Mouse (Mus musculus) C2C12 (cell line): ENCODE results near the gene Rd3l. TPM values are rescaled to one million over a fixed set of nuclear protein-coding genes. Genes with fewer than 3 reads are reported as not detected.

Experiments used
- H3K27me3 ChIP-seq: one replicate; pipeline ENCODE4 v1.6.1; 2011; ENCODE audit not compliant: control insufficient read depth, insufficient read depth, insufficient read length
- H3K36me3 ChIP-seq: one replicate; pipeline ENCODE4 v1.6.1; 2011; ENCODE audit not compliant: control insufficient read depth, insufficient read depth
- H3K4me3 ChIP-seq: one replicate; pipeline ENCODE4 v1.5.1; 2011; ENCODE audit warnings: mild to moderate bottlenecking, control low read depth; ENCODE audit not compliant: poor library complexity, insufficient read depth, severe bottlenecking
- H3K79me2 ChIP-seq: one replicate; pipeline ENCODE4 v1.6.1; 2011; ENCODE audit not compliant: control insufficient read depth, insufficient read depth
- H3K79me3 ChIP-seq: one replicate; pipeline ENCODE4 v1.6.1; 2011; ENCODE audit warnings: low read depth, control low read depth
- H3ac ChIP-seq: one replicate; pipeline ENCODE3; 2011; ENCODE audit warnings: low read depth; ENCODE audit not compliant: control insufficient read depth, insufficient read length
- CEBPB ChIP-seq: IDR thresholded peaks from one replicate; pipeline ENCODE4 v1.6.1; 2011; ENCODE audit warnings: low read depth, mild to moderate bottlenecking, control low read depth, moderate library complexity
- CTCF ChIP-seq: IDR thresholded peaks from one replicate; pipeline ENCODE4 v1.5.1; 2011; ENCODE audit not compliant: control insufficient read depth, insufficient read depth, insufficient read length
- FOSL1 ChIP-seq: IDR thresholded peaks from one replicate; pipeline ENCODE4 v1.8.0; 2011; ENCODE audit warnings: mild to moderate bottlenecking, low read length; ENCODE audit not compliant: poor library complexity, insufficient read depth, severe bottlenecking
- MAX ChIP-seq: IDR thresholded peaks from one replicate; pipeline ENCODE4 v1.6.1; 2011; ENCODE audit warnings: mild to moderate bottlenecking, control low read depth
- MYOD1 ChIP-seq: IDR thresholded peaks from one replicate; pipeline ENCODE4 v1.6.1; 2011; ENCODE audit warnings: low read depth; ENCODE audit not compliant: control insufficient read depth, insufficient read length
- MYOG ChIP-seq: IDR thresholded peaks from one replicate; pipeline ENCODE4 v1.6.1; 2011; ENCODE audit not compliant: control insufficient read depth, insufficient read length; ENCODE audit errors: extremely low read depth
- USF1 ChIP-seq: IDR thresholded peaks from one replicate; pipeline ENCODE4 v1.6.1; 2011; ENCODE audit warnings: low read depth, mild to moderate bottlenecking, control low read depth, moderate library complexity
- polyA plus RNA-seq: library from polyadenylated mRNA; unstranded; fragments of >200 nt; fragmentation: generic; extraction: Trizol; gene quantifications from one replicate; pipeline ENCODE4 v1.2.1, GENCODE M21; 2012; ENCODE audit warnings: missing spikeins

Gene Rd3l
- polyA plus RNA-seq, 1 experiment = not detected

DNA sequence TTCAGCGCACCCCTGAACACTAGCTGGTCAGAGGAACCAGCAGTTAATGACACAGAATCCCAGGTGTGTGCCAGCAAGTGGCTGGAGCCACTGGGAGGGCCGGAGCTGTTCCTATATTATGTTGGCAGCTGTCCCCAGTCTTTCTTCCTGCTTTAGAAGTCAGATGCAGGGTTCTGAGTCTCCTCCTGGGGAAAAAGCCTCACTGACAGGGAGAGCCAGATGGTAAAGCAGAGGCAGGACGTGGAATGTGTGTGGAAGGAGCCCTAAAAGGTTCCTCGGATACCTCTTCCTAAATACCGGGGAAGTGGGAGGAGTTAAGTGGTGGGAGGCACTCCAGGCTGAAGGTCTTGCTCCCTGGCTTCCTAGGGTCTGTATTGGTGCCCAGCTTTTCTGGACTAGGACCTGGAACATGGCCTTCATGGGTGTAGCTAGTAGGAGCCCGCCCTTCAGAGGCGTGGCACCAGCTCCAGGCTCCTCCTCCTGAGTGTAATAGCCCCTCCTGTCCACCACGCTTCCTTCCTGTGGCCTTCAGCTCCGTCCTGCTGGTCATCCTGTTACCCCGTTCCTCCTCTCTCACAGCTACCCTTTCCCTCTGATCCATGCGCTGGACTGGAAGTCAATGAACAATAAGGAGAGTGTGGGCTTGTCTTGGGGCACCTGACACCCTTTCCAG is 47.9 kb downstream of the Rd3l start:
- Histone ChIP-seq H3K27me3 (no peaks in the 10 kb centered on the region), H3K79me2 (no peaks in the 10 kb centered on the region), H3K79me3 (no peaks in the 10 kb centered on the region), H3K36me3 (no peaks in the 10 kb centered on the region), H3K4me3 (no peak overlapping the region), H3ac (no peak overlapping the region)
- no peak for TF ChIP-seq CEBPB
- TF ChIP-seq MAX = no peak
- TF ChIP-seq MYOD1 = no peak
- TF ChIP-seq MYOG = no peak
- no peak for TF ChIP-seq FOSL1
- TF ChIP-seq USF1 = no peak
- no peak for TF ChIP-seq CTCF

DNA sequence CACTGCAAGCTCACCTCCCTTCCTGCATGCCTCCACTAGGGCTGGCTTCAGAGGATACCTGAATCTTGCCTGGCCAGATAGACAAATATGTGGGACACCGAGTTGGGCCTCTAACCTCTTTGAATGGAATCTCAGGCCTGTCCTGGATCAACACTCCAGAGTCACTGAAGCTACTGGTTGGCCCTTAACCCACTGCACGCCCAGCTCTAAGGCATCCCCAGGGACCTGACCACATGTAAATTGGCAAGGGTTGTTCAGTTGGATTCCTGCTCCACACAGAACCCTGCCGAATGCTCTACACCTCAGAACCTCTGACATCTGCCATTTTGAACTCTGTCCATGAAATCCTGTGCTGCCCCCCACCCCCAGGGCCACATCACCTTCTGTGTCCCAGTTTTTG is 48.6 kb downstream of the Rd3l start:
- no peak overlapping the region for H3ac ChIP-seq
- H3K27me3 ChIP-seq = no peaks in the 10 kb centered on the region
- no peaks in the 10 kb centered on the region for H3K36me3 ChIP-seq
- TF ChIP-seq MAX = no peak
- TF ChIP-seq FOSL1 = no peak
- TF ChIP-seq MYOD1 = no peak
- no peak for TF ChIP-seq CEBPB
- no peak for TF ChIP-seq CTCF
- no peak for TF ChIP-seq USF1
- TF ChIP-seq MYOG = no peak
- H3K79me3 ChIP-seq = no peaks in the 10 kb centered on the region
- H3K79me2 ChIP-seq = no peaks in the 10 kb centered on the region
- H3K4me3 ChIP-seq = no peak overlapping the region

DNA sequence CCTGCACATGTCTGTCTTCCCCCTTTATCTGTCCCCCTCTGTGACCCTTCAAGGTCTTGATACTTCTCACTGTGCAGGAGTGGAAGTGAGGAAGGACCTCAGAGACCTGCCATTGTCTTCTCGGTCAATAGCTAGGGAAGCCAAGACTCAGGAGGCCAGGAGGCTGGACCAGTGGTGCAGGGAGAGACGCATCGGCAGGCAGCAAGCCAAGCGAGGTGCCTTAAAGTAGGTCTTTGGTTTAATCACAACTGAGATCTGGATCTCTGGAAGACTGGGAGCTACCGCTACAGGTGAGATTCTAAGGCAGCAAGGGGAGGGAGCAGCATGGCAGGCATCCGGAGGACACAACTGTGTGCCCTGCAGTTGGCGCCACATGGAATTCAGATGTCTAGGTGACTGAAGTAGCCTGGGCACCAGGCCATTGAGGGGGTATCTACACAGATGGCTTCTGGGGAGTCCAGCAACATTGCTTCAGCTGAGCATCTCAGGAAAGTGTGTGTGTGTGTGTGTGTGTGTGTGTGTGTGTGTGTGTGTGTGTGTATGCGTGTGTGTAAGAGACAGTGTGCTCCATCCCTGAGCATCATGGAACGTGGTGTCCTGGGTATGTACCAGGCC is 49.6 kb downstream of the Rd3l start:
- Histone ChIP-seq H3ac (no peak overlapping the region), H3K4me3 (no peak overlapping the region), H3K27me3 (no peaks in the 10 kb centered on the region), H3K79me2 (no peaks in the 10 kb centered on the region), H3K36me3 (no peaks in the 10 kb centered on the region), H3K79me3 (no peaks in the 10 kb centered on the region)
- TF ChIP-seq CEBPB = no peak
- no peak for TF ChIP-seq USF1
- no peak for TF ChIP-seq FOSL1
- no peak for TF ChIP-seq MYOG
- TF ChIP-seq MYOD1 = no peak
- no peak for TF ChIP-seq MAX
- TF ChIP-seq CTCF = no peak

Other genes starting within 250 kb of the Rd3l start
- gene Klc1, start 222.5 kb downstream of the Rd3l start, polyA plus RNA-seq = 116 TPM
- 4.8 TPM for gene Xrcc3, start 167.4 kb downstream of the Rd3l start, polyA plus RNA-seq
- 40.0 TPM for gene Zfyve21, start 167.1 kb downstream of the Rd3l start, polyA plus RNA-seq
- 4.8 TPM for gene Ppp1r13b, start 73.2 kb downstream of the Rd3l start, polyA plus RNA-seq
- 608 TPM for gene Atp5mpl, start 14.3 kb downstream of the Rd3l start, polyA plus RNA-seq
- 0.20 TPM for gene Tdrd9, start 9.8 kb downstream of the Rd3l start, polyA plus RNA-seq
- 0.13 TPM for gene Aspg, start 125.4 kb upstream of the Rd3l start, polyA plus RNA-seq
- not detected for gene Kif26a, start 164.9 kb upstream of the Rd3l start, polyA plus RNA-seq